Mouse (Mus musculus): ENCODE measurements at regions not wholly inside any gene's neighbourhood (a gene's known extent, or its start where the extent isn't known, plus 50 kb on each side); places are given as distances from the start of the nearest gene placed in this dataset.
A peak's percentile ranks its signal among the peaks of the same experiment; 100 is the strongest.

GRCm38 (mm10) chr4:54045258-54046029 lies 219.6 kb downstream of the Tmem38b start:
- no peak for DNase-seq

DNA sequence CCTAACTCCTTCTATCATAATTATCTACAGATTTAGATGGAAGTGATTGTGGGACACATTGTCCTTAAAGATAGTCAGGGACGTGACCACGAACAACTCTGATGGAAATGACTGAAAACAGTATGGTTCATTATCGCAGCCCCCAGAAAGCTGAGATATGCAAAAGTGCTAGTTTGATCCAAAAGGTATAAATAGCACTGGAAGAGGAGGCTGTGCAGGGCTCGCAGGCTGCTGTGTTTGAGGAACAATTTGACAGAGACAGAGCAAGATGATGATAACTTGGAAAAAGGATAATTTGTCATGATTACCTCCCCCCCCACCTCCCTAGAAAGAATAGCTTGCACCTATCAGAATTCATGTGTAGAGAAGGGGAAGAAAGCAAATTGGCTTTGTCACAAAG lies 238.5 kb downstream of the Tmem38b start:
- no peak for DNase-seq

- peak; percentile 52 to 64 for DNase-seq
These were observed 246.1 kb downstream of the Tmem38b start for GRCm38 (mm10) chr4:54071951-54072350.

GRCm38 (mm10) chr4:54072482-54072881 lies 246.6 kb downstream of the Tmem38b start:
- DNase-seq: no peak

DNA sequence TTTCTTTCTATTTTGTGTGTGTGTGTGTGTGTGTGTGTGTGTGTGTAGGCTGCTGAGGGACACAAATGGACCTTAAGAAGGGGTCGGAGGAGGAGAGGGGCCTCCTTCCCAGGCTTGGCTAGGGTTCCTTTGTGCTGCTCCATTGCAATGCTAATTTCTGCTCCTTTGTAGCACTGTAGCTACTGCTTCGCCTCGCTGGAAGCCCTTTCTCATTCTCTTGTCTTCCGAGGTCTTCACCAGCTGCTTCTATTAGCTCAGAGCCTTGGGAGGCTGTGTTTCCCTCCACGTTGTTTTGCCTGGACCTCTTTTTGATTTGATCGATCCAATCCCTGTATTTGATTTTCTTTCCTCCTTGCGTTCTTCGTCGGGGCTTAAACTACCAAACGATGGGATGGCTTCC lies 247.1 kb downstream of the Tmem38b start:
- DNase-seq: no peak

GRCm38 (mm10) chr4:54073483-54073882 lies 247.6 kb downstream of the Tmem38b start:
- DNase-seq: no peak

GRCm38 (mm10) chr4:54074226-54074625 lies 248.4 kb downstream of the Tmem38b start:
- no peak for DNase-seq

DNA sequence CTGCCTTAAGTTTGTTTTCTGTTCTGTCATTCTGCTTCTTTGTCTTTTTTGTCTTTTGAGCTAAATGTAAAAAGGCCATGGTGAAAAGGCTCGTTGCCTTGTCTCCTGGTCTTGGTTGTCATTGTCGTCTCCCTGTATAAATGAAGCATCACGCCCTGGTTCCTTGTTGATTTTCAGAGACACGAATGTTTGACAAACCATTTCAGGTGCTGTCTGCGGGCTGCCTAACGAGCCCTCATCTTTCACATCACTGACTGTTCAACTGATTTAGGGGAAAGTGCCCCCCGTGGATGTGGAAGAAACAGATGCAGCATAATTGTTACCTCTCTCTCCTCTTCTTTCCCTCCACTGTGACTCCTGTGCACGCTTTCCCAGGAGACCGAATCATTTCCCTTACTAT lies 254.7 kb downstream of the Tmem38b start:
- no peak for DNase-seq

GRCm38 (mm10) chr4:54081411-54081810 lies 255.6 kb downstream of the Tmem38b start:
- no peak for DNase-seq

- DNase-seq: no peak
These were observed 258.9 kb downstream of the Tmem38b start for GRCm38 (mm10) chr4:54084747-54085146.

DNA sequence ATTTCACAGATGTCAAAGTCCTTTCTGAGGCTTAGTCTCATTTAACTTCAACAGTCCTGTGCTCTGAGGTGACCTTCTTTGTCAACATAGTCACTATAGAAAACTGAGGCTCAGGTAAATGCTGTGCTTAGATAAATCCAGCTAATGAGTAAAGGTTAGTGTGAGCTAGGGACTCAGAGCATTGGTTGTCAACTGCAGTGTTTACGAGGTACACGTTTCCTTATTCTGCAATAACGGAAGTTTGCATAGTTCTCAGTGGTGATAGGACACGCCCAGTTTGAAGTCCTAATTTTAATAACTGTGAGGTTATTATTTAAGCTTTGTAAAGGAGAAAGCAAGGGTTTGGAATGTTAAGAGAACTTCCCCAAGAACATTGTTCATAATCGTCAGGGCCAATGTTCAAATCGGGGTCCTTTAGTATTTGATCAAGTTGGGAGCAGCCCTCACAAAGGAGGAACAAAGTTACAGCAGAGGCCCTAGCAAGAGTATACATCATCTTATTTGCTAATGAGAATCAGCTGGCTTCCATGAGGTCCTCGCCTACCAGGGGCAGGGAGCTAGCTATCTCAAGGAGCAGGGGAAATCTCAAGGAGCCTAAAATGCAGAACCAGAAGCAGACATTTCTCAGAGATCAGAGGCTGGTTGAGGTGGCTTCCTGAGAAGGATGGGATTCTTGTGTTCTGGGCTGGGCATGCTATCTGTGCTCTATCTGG lies 268.6 kb downstream of the Tmem38b start:
- DNase-seq: no peak

DNA sequence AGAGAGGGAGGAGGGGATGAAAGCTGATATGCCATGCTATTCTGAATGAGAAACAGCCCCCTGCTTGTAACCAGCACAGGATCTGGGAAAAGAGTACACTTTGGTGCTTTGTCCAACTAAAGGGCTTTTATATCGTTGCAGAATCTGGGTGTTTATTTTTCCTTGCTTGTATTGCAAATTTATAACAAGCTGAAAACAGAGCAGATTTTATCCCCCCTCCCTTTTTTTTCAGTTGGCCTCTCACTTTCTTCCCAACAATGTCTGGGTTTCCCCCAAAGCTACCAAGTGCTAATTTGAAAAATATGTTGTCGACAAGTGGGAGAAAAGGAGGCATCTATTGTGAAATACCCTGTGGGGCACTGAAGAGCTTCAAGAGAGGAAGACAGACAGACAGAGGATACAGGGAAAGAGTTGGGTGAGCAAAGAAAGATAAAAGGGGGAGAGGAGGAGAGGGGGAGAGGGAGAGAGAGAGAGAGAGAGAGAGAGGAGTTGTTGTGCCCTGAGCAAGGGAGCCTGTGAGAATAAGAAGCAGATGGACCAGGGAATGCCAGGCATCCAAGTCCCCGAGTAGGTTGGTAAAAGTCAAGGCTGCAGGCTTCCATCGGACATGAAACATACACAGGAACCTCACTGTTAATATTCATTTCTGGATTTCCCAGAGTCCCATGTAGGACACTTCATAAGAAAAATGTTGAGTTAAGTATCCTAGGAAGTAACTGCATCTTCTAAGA lies 269.5 kb downstream of the Tmem38b start:
- DNase-seq: no peak

DNA sequence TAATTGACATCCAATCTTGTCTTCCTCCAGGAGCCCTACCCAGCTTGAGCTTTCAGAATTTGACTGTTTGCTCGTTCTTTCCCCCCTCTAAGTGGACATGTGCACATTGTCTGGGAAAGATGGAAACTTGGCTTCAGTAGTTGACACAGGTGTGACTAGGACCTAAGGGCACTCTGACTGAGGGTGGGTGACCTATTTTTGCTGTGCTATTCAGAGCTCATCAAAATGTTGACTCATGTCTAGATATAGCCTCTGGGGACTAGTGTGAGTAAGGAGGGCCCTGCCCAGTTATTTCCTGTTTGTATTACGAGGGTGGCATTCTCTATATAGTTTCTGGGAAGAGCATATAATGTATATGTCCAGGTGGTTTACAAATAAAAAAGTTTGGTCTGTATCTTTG lies 271.7 kb downstream of the Tmem38b start:
- DNase-seq: no peak

DNA sequence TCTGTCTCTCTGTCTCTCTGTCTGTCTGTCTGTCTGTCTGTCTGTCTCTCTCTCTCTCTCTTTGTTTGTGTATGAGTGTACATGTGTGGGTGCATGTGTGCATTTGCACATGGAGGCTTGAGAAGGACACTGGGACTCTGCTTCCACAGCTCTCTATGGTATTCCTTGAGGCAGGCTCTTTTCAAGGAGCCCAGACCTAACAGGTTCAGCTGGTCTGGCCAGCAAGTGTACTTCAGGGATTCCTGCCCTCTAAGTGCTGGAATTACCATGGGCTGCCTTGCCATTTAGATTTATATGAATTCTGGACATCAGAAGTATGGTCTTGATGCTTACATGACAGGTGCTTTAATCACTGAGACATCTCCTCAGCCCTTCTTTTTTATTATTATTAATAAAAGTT lies 274.4 kb downstream of the Tmem38b start:
- no peak for DNase-seq

- no peak for DNase-seq
These were observed 281.1 kb downstream of the Tmem38b start for GRCm38 (mm10) chr4:54106976-54107375.

- no peak for DNase-seq
These were observed 290.5 kb downstream of the Tmem38b start for GRCm38 (mm10) chr4:54116310-54116709.

DNA sequence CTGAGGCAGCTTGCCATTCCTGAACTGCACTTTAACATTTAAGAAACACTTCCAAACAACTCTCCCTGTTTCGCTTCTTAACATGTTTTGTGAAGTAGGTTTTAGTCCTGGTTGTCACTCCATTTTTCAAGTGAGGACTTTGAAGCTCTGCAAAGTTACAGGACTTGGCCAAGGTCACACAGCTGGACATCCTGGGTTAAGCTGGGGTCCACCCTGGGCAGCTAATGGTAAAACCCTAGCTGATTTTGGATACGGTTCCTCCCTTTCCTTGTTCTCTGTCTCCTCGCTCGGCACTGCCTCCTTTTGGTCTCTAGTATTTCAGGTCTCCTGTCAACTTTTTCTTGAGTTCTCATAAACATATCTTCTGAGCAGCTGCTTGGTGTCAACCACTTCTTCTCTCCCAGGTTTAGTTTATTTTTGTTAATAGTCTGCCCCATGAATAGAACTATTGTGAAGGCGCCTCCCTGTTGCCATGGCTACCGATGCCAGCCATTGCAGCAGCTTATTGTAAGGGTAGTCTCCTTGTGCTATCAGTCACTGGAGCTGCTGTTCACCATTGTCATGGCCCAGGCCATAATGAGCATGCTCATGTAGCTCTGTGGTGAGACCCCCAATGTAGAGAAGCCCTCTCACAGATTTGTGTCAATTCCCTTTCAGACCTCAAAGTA lies 292.5 kb downstream of the Tmem38b start:
- DNase-seq: no peak

- DNase-seq: no peak
These were observed 303.2 kb downstream of the Tmem38b start for GRCm38 (mm10) chr4:54128717-54129698.

GRCm38 (mm10) chr4:54156146-54156545 lies 330.3 kb downstream of the Tmem38b start:
- no peak for DNase-seq

DNA sequence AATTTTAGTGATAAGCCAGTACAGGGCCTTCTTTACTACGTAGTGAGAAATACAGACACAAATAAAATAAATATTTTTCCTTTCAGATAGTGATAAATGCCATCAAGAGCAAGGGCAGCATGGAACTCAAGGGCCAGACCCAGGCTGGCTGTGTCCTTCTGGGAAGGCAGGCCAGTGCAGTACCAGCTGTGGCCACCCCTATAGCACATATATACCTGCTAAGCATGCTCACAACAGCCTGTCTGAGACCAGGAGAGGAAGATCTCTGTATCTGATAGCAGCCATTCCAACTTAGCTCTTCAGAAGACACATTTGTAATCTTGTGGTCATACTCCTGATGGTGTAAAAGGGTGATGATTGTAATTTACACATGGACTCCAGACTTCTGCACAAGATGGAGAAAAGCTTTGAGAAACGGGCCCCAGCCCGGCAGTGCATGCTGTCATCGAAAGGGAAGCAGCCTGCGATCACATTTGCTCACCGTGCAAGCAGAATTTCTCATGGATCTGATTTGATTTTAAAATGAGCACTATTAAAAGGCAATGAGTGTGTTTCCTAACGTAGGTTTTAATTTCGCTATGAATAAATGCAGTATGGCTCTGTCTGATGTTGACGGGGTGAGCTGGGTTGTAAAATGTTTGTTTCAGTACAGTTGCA lies 335.6 kb downstream of the Tmem38b start:
- DNase-seq: no peak

DNA sequence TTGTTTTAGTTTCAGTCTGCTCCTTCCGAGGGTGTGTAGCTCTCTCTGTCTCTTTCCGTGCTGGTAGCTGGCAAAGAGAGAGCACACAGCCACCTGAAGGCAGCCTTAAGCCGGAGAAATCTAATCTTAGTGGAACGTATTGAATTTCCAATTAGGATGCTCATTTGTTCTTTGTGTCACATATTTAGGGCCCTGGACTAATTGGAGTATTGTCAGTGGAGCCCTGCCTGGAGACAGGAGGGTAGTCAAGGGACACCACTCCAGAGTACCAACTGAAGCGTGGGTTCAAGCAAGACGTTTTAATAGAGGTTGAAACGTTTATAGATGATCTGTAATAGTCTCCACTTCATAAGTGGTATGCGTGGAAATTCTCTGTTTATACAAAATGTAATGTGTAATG lies 336.5 kb downstream of the Tmem38b start:
- DNase-seq: no peak
